Mouse (Mus musculus) MEL (cell line): ENCODE results near the gene Gm26938.

Source experiments
- MAFK ChIP-seq: IDR thresholded peaks from 2 replicates; pipeline ENCODE4 v1.6.1; 2011; ENCODE audit warnings: low read depth, mild to moderate bottlenecking, low read length, improper control_type of control experiment, borderline replicate concordance
- SIN3A ChIP-seq: IDR thresholded peaks from 2 replicates; pipeline ENCODE4 v1.6.1; 2012; ENCODE audit warnings: low read length, improper control_type of control experiment, inconsistent platforms

GRCm38 (mm10) chr5:139811677-139812397 lies 14.4 kb downstream of the Gm26938 start:
- TF ChIP-seq SIN3A (no peak), MAFK (no peak)
